Mouse (Mus musculus) adrenal gland, adult 18-20 months (tissue): Measurements from ENCODE around the gene Spindoc. TPM values are rescaled to one million over a fixed set of nuclear protein-coding genes. Genes with fewer than 3 reads are reported as not detected.

Source experiments
- DNase-seq, 2 experiments: peaks; one replicate each; pipeline ENCODE4 v3.0.0; 2021 to 2022; ENCODE audit warnings: low spot score in 2 of 2
- total RNA-seq, 2 experiments: library from RNA; stranded (reverse); gene quantifications; 1 replicate in 1 of 2; 2 replicates in 1 of 2; pipeline ENCODE4 v1.2.3; 2021

Spindoc gene
- total RNA-seq, 2 experiments from 2014 or later = 19.9 to 22.7 TPM

DNA sequence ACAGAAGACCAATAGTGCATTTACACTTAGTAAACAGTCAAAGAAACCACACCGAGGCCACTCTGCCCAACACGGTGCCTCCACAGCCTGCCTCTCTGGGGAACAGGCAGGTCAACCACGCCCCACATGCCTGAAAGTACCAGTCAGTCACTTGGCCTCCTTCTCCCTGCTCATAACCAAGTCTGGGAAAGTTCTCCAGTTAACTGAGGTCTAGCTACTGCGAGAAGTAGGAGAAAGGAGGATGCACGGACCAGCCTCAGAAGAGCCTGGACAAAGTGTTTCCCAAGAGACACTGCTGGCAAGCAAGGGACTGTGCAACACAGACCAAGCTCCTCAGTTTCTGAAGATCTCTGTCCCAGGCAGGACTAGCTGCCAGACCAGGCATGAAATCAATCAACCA, 43.8 kb downstream of the Spindoc start:
- peak; percentile 30 to 36 for DNase-seq

DNA sequence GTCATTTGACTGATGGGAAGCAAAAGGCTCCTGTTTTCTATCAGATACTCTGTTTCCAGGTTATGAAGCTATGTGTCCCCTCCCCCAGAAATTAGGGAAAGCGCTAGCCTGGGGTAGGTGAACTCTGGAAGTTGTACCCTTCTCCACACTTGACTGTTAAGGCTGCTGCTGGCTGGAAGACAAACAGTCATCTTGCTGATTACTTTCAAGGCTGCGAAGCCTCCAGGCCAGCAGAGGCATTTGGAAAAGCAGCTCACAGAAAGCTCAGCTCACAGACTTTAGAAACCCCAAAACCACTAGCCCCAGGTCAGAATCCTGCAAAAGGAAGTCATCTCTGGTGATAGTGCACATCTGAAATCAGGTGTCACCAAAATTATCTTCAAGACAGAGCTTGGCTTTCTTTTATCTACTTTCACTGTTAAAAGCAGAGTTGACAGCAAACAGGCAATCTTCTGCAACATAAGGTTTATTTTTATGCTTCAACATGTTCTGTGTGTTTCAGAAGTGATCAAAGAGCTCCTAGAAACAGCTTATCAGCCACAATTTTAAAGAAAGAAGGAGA, 44.9 kb downstream of the Spindoc start:
- DNase-seq = no peak

DNA sequence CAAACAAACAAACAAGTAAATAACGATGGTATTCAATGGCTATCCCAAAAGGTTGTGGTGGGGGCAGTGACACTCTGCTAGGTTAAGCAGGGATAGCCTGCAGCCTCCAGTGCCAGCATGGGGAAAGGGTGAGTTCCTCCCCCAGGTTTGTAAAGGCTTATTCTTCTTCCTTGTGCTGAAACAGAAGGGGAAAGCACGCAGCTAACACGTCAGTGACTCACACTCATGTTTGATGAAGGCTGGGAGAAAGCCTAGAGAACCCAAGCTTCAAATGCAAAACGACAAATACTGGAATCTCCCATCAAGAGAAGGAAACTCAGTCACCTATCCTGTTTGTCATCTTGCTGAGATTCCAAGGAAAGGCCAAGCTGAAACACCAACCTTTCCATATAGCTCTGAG, 47.1 kb downstream of the Spindoc start:
- DNase-seq = no peak

DNA sequence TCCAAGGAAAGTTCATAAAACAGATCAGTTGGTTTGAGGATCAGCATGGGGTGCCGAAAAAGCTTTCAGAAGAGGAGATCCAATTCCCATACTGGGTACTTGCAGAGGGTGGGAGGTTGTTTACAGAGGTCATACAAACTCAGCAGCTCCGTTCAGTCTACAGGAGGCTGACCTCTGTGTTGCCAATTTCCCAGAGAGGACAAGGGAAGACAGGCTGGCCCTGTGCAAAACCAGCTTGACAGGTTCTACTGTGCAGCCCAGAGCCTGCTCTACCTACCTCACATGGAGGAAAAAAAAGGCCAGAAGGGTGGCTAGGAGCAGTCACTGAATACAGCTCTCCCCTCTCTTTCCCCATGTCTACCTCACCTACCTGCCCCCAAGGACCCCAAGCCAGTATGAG, 48.7 kb downstream of the Spindoc start:
- no peak for DNase-seq

DNA sequence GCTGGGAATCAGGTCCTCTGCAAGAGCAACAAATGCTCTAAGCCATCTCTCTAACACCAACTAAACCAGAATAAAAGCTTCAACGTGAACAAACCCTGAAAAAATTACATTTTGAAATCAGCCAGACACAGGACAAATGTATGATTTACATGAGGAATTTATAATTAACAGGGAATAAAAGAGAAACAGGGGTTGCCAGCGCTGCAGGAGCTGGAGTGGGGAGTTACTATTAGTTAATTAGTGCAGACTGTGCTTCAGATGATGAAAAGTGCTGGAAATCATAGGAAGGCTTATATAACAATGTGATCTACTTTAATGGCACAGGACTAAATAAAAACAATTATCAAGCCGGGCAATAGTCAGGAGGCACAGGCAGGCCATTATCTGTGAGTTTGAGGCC, 61.4 kb downstream of the Spindoc start:
- no peak for DNase-seq

DNA sequence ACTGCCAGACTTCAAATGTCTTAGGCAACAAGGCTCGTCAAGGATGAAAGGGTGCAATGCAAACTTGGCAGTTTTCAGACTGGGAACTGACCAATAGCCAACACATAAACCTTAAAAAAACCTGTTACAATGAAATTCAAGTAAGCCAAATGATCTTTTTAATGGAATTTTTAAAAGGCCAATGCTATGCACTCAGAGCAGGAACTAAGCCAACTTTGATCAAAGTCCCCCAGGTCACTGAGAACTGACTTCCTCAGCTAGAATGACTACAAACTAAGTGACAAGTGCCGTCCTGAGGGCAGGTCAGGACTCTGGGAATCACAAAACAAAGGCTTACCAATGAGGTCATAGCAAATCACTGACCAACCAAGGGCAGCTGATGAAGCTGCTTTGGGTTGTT, 62.6 kb downstream of the Spindoc start:
- no peak for DNase-seq

DNA sequence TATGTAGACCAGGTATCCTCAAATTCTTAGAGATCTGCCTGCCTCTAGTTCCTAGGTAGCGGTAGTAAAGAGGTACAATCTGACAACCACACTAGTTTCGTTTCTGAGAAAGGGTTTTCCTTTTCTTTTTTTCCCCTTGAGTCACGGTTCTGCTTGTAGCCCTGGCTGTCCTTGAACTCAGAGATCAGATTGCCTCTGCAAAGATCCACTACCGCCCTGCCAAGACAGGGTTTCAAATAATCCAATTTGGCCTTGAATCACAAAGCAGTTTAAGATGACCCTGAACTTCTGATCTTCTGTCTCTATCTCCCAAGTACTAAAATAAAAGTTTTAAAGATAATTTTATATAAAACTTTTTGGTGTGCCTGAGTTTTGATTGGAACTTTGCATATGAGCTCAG, 65.1 kb downstream of the Spindoc start:
- no peak for DNase-seq

DNA sequence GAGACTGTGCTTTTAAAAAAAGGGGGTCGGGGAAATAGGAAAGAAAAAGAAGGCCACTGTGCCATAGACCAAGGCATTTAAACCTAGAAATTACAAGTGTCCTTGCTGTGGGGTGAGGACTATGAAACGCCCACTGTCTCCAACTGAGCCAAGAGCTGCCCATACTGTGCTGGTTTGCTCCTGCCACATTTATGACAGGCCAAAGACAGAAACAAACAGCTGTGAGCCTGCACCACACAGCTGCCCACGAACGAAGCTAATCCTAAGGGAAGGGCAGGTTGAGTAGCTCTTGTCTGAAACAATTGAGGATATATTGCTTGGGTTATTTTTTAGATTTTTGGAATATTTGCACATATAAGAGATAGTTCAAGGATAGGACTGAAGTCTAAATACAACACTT, 66.0 kb downstream of the Spindoc start:
- no peak for DNase-seq

DNA sequence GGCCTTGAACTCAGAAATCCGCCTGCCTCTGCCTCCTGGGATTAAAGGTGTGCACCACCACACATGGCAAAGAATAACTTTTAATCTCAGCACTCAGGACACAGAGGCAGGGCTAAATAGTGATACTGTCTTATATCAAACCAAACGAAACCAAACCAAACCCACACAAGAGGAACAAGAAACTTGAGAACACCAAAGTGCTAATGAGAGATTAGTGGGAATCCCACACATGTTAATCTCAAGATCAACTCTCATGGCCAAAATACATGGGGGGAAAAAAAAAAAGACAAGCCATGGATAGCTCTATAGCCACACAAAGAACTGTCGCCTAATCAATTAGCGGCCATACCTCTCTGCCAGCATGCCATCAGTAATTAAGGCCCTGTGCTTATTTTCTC, 67.2 kb downstream of the Spindoc start:
- no peak for DNase-seq

DNA sequence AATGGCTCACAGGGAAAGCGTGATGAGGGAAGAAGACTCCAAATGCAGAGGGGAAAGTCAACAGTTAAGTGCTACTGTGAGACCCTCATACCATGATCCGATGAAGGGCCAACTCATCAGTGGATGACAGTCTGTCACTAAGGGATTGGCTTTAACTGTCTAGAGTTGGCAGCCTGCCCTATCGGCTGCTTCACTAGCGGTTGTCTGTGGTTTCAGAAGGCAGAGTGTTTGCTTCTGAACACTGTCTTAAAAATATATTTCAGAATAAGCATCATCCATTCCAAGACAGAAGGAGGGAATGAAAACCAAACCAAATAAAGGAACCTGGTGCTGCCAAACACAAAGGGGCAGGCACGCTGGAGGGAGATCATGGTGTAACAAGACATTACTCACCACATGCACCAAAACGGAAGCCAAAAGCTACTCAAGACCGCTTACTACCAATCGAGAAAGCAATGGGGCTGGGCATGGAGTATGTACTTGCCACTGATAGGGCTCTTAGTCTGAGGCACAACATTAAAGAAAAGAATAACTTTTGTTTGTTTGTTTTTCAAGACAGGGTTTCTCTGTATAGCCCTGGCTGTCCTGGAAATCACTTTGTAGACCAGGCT, 67.7 kb downstream of the Spindoc start:
- DNase-seq = no peak

DNA sequence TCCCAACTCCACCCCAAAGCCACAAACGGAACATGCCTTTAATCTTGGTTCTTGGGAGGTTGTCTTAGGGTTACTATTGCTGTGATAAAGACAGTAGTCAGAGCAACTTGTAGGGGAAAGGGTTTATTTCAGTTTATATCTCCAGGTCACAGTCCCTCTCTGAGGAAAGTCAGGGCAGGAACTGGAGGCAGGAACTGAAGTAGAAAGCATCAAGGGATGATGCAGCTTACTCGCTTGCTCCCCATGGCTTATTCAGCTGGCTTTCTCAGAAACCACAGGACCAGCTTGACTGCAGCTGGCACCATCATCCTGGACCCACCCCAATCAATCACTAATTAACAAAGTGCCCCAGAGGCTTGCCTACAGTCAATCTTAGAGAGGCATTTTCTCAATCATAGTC, 69.1 kb downstream of the Spindoc start:
- no peak for DNase-seq

DNA sequence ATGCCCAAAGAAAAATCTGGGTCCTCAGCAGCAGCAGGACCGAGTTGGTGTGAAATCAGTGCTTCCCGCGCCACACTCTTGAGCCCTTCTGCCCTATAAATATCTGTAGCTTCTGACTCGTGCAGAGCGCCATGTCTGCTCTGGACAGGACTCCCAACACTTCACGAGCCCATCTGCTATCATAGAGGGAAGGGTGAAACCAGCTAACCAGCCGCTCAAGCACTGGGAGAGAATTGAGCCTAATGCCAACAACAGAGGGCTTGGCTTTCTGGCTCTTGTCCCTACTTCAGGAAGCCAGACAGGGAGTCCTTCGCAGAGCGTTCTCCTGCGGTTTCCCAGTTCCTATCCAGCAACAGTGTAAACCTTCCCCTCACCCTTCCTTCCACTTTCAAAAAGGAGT, 71.5 kb downstream of the Spindoc start:
- DNase-seq = no peak

DNA sequence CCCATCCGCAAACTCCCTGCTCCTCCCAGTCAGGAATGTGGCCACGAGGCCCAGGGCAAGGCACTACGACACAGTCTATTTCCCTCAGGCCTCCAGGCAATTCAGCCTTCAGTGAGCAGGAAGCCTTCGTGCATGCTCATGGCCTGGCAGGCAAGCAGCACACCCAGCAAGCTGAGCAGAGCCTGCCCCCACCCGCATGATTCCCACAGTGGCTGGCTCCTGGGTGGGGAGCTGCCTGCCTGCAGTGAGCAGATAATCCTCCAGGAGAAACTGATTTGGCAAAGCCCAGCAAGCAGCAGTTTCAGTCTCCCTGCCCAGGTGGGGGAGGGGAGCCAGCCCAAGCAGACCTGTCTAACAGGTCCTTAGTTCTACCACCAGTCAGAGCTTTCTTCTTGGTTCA, 72.1 kb downstream of the Spindoc start:
- no peak for DNase-seq

DNA sequence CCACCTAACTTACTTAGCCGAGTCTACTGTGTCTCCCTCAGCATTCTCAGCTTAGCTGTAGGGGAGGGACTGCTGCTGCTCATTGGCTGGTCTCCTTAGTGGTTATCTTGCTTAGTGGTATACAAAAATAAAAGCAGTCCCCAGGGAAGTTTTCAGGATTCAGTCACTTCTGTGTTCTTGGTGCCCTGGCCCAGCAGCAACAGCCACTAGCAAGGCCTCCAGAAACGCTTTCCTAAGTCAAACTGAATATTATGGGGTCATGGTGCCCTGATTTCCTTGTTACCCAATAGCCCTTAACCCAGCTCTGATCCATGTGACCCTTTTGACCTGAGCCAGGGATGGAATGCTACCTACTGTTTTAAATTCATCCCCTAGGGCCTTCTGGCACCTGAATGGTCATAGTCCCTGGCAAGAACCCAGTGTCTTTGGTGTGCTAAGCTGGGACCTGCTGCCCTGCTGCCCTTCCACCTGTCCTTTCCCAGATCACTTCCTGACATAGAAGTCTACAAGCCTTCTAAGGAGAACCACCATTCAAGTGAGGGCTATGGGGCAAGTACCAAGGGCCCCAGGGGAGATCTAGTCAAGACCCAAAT, 73.0 kb downstream of the Spindoc start:
- no peak for DNase-seq

DNA sequence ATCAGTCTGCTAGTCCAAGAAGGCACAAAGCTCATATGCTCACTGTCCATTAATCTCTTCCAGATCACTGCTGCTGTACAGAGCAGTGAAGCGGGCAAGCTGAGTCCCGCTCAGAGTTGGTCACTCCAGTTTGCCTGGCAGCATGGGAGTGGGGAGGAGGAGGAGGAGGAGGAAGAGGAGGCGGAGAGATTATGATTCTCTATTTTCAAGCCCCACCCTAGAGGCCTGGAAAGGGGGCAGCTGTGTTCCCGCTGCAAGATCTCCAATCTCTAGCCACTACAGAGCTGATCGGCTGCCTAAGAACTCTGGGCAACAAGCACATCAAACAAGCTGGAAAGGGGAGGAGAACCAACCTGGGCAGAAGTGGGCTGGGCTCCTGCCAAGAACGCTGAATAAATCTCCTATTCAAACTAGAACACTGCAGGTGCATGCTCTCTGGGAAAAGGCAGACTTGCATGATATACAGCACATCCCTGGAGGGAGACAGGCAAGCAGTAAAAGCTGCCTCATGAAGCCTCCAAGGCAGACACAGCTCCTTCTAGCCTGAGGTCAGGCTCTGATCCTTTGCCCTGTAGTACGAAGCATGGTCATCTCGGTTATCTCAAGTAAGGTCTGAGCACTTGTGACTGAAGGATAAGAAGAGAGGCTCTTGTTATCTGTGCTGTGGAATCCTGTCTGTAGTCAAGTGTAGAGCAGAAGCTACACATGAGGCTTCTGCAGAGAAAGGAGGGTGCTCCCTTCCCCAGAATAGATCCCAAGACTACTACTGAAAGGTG, 74.6 kb downstream of the Spindoc start:
- DNase-seq = no peak

DNA sequence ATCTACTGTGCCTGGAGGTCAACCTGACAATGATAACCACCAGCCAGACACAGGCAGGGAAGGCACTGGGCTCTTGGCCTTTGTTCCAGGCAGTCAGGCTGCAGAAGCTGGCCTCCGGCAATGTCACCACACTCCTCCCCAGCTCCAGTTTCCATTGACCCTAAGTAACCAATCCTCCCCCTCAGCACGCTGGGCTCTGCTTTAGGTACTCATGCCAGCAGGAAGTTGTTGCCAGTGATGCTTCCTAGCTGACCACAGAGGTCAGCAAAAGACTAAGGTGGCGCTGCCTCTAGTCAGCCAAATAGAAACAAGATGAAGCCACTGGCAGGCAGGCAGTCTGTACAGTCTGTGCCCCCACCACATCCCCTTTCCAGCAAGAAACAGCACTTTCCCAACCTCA, 75.8 kb downstream of the Spindoc start:
- DNase-seq = no peak

DNA sequence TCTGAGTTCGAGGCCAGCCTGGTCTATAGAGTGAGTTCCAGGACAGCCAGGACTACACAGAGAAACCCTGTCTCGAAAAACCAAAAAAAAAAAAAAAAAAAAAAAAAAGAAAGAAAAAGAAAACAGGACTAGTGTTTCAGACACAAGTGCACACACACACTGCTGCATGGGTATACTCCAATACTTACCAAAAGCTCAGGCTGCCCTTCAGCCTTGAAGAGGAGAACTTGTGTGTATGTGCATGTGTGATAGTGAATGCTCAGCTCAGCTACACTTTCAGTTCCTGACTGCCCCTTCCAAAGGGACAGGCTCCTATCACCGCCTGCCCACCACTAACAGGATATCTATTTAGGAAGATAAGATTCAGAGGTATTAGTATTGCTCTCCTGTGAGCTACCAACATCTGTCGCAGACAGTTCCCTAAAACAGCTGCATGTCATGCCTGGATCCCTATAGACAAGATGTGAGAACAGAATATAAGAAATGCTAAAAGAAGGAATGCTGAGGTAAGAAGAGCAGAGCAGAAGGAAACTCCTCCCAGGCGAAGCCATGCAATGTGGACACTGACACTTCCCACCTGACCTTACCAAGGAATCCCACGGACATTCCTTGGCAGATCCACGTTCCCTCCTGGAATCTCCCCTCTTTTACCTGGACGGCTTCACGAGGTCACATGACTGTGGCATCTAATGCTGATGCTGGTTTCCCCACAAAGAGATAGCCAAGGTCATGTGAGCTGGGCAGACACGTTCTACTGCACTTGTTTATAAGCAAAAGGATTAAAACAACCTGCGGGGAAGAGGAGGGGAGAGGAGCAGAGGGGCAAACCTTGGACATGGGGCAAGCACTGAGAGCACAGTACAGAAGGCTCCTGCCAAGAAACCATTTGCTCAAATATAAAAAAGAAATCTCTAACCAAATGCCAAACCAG, 77.1 kb downstream of the Spindoc start:
- no peak for DNase-seq

DNA sequence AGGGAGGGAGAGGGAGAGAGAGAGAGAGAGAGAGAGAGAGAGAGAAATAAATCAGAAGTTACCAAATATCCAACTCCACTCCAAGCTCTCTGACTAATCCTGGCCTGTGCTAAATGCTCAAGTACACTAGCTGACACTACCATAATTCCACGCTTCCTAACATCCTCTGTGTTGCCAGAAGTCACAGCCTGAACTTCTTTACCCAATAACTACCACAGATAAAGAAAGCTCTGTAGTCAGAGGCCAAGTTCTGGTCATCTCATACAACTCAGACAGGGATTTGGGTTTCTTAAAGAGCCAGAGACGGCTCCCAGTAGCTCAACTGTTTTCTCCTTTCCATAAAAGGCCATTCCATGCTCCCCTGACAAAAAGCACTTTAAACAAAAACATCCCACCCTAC, 78.0 kb downstream of the Spindoc start:
- DNase-seq = no peak
